Mouse (Mus musculus): ENCODE measurements around the gene Tmeff1. TPM values are rescaled to one million over a fixed set of nuclear protein-coding genes. Genes with fewer than 3 reads are reported as not detected.
A peak's percentile ranks its signal among the peaks of the same experiment; 100 is the strongest.

Tmeff1 gene
- polyA plus RNA-seq, 1 experiment from 2014 or later = 10.2 TPM

- Histone ChIP-seq H3K4me3 (ENCODE audit: low read depth, low read length) (no peak overlapping the region), H3K4me1 (replicated peaks; ENCODE audit: control insufficient read depth, insufficient read depth, low read length) (no peaks in the 10 kb centered on the region), H3K9ac (ENCODE audit: low read depth, low read length) (no peak overlapping the region), H3K27me3 (replicated peaks; ENCODE audit: control insufficient read depth, insufficient read depth, low read length) (no peaks in the 10 kb centered on the region), H3K4me2 (replicated peaks; ENCODE audit: low read depth) (no peak overlapping the region), H3K9me3 (ENCODE audit: control insufficient read depth) (no peaks in the 10 kb centered on the region), H3K36me3 (ENCODE audit: control insufficient read depth, insufficient read depth) (no peaks in the 10 kb centered on the region), H3K27ac (ENCODE audit: low read depth, low read length) (no peak overlapping the region)
- peak; percentile 82 for TF ChIP-seq CTCF (IDR thresholded peaks at IDR 0.05; ENCODE audit: low read depth)
- no peak for ATAC-seq
- WGBS = 45% methylated on average over 7 of the region's 7 CpGs
Measured at GRCm38 (mm10) chr4:48691793-48692437, 106.9 kb downstream of the Tmeff1 start.

- Histone ChIP-seq H3K27me3 (replicated peaks; ENCODE audit: control insufficient read depth, insufficient read depth, low read length) (no peaks in the 10 kb centered on the region), H3K4me2 (replicated peaks; ENCODE audit: low read depth) (no peak overlapping the region), H3K4me1 (replicated peaks; ENCODE audit: control insufficient read depth, insufficient read depth, low read length) (no peaks in the 10 kb centered on the region), H3K4me3 (ENCODE audit: low read depth, low read length) (no peak overlapping the region), H3K9ac (ENCODE audit: low read depth, low read length) (no peak overlapping the region), H3K27ac (ENCODE audit: low read depth, low read length) (no peak overlapping the region), H3K36me3 (ENCODE audit: control insufficient read depth, insufficient read depth) (no peaks in the 10 kb centered on the region), H3K9me3 (ENCODE audit: control insufficient read depth) (no peaks in the 10 kb centered on the region)
- no peak for TF ChIP-seq CTCF (IDR thresholded peaks at IDR 0.05; ENCODE audit: low read depth)
- 52% methylated on average over 9 of the region's 9 CpGs for WGBS
- ATAC-seq = no peak
Measured at GRCm38 (mm10) chr4:48692736-48693292, 107.8 kb downstream of the Tmeff1 start.

- 90% methylated on average over 3 of the region's 3 CpGs for WGBS
- no peaks in the 10 kb centered on the region for H3K27me3 ChIP-seq (replicated peaks; ENCODE audit: control insufficient read depth, insufficient read depth, low read length)
- no peak for TF ChIP-seq CTCF (IDR thresholded peaks at IDR 0.05; ENCODE audit: low read depth)
- no peaks in the 10 kb centered on the region for H3K4me1 ChIP-seq (replicated peaks; ENCODE audit: control insufficient read depth, insufficient read depth, low read length)
- ATAC-seq = no peak
- H3K4me2 ChIP-seq (replicated peaks; ENCODE audit: low read depth) = no peak overlapping the region
- H3K9me3 ChIP-seq (ENCODE audit: control insufficient read depth) = no peaks in the 10 kb centered on the region
- H3K27ac ChIP-seq (ENCODE audit: low read depth, low read length) = no peak overlapping the region
- no peak overlapping the region for H3K4me3 ChIP-seq (ENCODE audit: low read depth, low read length)
- H3K9ac ChIP-seq (ENCODE audit: low read depth, low read length) = no peak overlapping the region
- H3K36me3 ChIP-seq (ENCODE audit: control insufficient read depth, insufficient read depth) = no peaks in the 10 kb centered on the region
Measured at GRCm38 (mm10) chr4:48696706-48697105, 111.7 kb downstream of the Tmeff1 start.

- Histone ChIP-seq H3K4me2 (replicated peaks; ENCODE audit: low read depth) (no peak overlapping the region), H3K9ac (ENCODE audit: low read depth, low read length) (no peak overlapping the region), H3K27ac (ENCODE audit: low read depth, low read length) (no peak overlapping the region), H3K27me3 (replicated peaks; ENCODE audit: control insufficient read depth, insufficient read depth, low read length) (no peaks in the 10 kb centered on the region), H3K36me3 (ENCODE audit: control insufficient read depth, insufficient read depth) (no peaks in the 10 kb centered on the region), H3K4me1 (replicated peaks; ENCODE audit: control insufficient read depth, insufficient read depth, low read length) (no peaks in the 10 kb centered on the region), H3K9me3 (ENCODE audit: control insufficient read depth) (no peaks in the 10 kb centered on the region), H3K4me3 (ENCODE audit: low read depth, low read length) (no peak overlapping the region)
- 40% methylated on average over 11 of the region's 11 CpGs for WGBS
- ATAC-seq = no peak
- no peak for TF ChIP-seq CTCF (IDR thresholded peaks at IDR 0.05; ENCODE audit: low read depth)
Measured at GRCm38 (mm10) chr4:48697302-48697701, 112.3 kb downstream of the Tmeff1 start.

Other genes with a start within 250 kb of the Tmeff1 start
- 16.8 and 18.1 TPM in 2 replicates for gene Tex10, start 111.7 kb upstream of the Tmeff1 start, polyA plus RNA-seq (2015; fragmentation: Nextera tagmentation; extraction: Ambion mirVana)
- gene Msantd3, start 45.2 kb upstream of the Tmeff1 start, polyA plus RNA-seq (2015; fragmentation: Nextera tagmentation; extraction: Ambion mirVana) = 6.8 and 7.0 TPM in 2 replicates
- 0.05 and 0.09 TPM in 2 replicates for gene Cavin4, start 78.3 kb downstream of the Tmeff1 start, polyA plus RNA-seq (2015; fragmentation: Nextera tagmentation; extraction: Ambion mirVana)